Mouse (Mus musculus): ENCODE data around the gene Gdf7. TPM values are rescaled to one million over a fixed set of nuclear protein-coding genes. Genes with fewer than 3 reads are reported as not detected.

Gdf7 gene
- total RNA-seq, 2 experiments from 2014 or later: not detected

GRCm38 (mm10) chr12:8331489-8332173 lies 29.9 kb upstream of the Gdf7 start:
- ATAC-seq (replicated peaks; ENCODE audit: low FRiP score, low TSS enrichment, poor library complexity, severe bottlenecking): no peak

DNA sequence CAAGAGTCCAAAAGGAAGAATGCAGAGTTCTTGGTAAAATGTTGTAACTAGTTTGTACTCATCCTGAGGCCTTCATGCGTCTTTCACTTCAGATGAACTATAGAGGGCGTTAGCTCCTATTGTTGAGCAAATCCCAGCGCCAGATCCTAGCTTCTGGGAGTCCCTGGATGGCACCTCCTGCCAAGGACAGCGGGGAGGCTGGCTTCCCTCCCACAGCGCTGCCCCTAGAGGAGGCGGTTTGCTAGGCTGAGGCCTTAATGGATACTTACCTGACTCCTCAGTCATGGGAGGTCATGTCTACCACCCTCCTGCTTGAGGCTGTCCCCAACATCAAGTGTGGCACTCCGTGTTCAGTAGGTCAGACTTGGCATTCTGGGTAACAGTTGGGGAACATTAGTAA lies 27.5 kb upstream of the Gdf7 start:
- no peak for ATAC-seq (replicated peaks; ENCODE audit: low FRiP score, low TSS enrichment, poor library complexity, severe bottlenecking)

GRCm38 (mm10) chr12:8327675-8328053 lies 25.9 kb upstream of the Gdf7 start:
- no peak for ATAC-seq (replicated peaks; ENCODE audit: low FRiP score, low TSS enrichment, poor library complexity, severe bottlenecking)

- ATAC-seq (replicated peaks; ENCODE audit: low FRiP score, low TSS enrichment, poor library complexity, severe bottlenecking): peak; percentile 93
These were observed 25.3 kb upstream of the Gdf7 start for GRCm38 (mm10) chr12:8326825-8327674.

- no peak for ATAC-seq (replicated peaks; ENCODE audit: low FRiP score, low TSS enrichment, poor library complexity, severe bottlenecking)
These were observed 24.3 kb upstream of the Gdf7 start for GRCm38 (mm10) chr12:8325943-8326522.

DNA sequence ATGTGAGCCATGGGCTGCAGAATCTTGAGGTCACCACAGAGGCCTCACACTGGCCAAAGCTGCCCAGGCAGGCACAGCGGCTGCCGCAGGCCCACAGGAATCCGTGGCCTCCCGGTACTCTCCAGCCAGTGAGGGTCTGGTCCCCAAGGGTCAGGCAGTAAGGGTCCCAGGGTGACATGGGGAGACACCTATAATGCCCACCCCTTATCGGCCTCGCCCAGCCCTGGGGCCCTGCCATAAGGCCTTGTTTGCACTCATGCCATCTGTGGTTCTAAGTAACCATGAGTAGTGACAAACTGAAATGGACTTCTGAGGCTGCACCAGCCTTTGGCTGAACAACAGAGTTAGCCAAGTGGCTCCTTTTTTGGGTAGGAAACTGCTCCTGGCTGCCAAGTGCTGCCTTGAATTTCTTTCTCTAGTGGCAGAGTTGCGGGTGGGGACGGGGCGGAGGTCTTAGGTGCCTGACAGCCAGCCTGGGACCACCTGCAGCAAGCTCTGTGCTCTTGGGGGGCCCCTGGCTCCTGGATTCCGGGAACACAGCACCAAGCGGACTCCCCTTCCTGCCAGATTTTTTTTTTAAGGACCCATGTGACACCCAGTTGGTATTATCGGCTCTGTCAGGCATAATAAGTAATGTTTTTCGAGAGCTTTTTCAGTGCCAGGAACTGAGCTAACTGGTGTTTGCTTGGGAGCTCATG lies 23.6 kb upstream of the Gdf7 start:
- ATAC-seq (replicated peaks; ENCODE audit: low FRiP score, low TSS enrichment, poor library complexity, severe bottlenecking): no peak

- ATAC-seq (replicated peaks; ENCODE audit: low FRiP score, low TSS enrichment, poor library complexity, severe bottlenecking): no peak
These were observed 22.3 kb upstream of the Gdf7 start for GRCm38 (mm10) chr12:8324086-8324485.

DNA sequence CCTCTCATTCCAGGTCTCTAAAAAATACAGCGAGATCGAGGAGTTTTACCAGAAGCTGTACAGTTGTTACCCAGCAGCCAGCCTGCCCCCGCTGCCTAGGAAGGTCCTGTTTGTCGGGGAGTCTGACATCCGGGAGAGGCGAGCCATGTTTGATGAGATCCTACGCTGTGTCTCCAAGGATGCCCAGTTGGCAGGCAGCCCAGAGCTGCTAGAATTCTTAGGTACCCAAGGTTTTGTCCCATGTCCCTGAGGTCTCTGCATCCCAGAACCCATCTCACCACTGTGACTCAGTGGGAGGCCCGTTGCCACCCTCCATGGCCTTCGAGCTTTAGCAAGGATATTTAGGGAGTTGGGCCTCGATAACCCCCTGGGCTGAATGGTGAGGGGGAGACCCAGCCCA lies 19.8 kb upstream of the Gdf7 start:
- no peak for ATAC-seq (replicated peaks; ENCODE audit: low FRiP score, low TSS enrichment, poor library complexity, severe bottlenecking)

DNA sequence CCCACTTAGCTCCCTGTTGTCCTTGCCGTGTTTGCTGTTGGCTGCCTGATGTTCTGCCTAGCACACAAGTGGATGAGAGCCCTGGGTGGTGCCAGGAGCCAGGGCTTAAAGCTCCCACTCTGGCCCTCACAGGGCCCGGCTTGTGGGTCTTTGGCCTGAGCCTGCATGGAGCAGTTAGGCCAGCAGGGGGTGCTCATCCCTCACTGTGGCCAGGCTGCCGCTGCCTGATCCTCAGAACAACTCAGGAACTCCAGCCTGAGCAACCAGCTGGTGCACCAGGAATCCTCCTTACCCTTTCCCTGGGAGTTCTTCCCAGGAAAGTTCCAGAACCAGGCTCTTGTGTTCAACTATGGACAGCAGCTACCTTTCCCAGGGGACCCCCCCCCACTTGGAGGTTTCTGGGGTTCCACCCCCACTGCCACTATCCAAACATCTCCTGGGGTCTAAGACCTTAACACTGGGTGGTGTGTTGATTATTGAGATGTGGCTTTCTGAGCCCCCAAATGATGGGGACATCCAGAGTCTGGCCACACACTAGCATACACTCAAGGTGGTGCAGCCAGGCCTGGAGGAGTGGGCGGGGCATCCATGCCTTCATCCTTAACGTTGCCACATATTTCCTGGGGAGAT lies 18.4 kb upstream of the Gdf7 start:
- peak; percentile 91 for ATAC-seq (replicated peaks; ENCODE audit: low FRiP score, low TSS enrichment, poor library complexity, severe bottlenecking)

DNA sequence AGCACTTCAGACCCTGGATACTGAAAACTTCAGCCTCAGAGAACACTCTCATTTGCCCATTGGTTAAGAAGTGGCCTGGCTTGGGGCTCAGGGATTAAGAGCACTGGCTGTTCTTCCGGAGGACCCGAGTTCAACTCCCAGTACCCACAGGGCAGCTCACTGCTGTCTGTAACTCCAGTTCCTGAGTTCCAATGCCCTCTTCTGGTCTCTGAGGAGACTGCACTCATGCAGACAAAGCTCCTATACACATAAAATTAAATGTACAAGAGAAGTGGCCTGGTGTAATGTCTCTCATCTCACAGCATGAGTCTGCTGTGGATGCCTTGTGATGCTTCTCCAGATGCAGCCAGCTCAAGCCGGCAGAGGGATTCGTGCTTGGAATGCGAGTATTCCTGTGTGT lies 14.8 kb upstream of the Gdf7 start:
- ATAC-seq (replicated peaks; ENCODE audit: low FRiP score, low TSS enrichment, poor library complexity, severe bottlenecking): no peak

DNA sequence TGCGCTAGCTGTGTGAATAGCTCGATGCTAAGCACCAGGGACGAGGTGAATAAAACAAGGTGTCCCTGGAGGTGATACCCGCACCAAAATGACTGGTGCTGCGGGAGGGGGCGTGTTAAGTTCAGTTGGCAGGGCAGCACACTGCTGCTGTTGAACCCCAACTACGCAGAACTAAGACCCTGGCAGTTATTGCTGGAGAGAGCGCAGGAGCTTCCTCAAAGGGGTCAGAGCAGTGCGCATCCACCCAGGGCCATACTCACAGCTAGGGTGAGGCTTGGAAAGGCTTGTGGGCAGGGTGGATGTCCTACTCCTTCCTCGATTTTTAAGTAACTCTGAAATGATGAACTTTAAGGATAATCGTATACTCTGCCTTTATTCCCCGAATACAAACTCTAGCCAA lies 12.0 kb upstream of the Gdf7 start:
- ATAC-seq (replicated peaks; ENCODE audit: low FRiP score, low TSS enrichment, poor library complexity, severe bottlenecking): no peak; the same call in 1 of the 2 replicates

DNA sequence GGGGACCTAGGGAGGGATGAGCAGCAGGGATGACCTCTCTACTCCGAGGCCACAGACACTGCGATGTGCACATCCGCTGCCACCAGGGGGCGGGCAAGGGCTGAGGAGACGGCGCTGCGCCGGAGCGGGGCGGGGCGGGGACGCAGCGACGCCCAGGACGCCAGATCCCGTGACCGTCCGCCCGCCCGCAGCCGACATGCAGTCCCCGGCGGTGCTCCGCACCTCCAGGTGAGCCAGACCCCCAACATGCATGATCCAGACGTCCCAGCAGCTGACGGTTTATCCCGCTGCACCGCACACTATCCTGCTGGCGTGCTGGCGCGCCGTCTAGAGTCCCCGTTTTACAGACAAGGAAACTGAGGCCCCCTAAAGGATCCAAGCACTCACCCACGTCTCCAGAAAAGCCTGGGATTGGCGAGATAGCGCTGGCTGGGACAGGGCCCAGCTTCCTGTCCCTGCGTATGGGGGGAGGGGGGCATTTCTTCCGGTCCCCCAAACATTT lies 11.6 kb upstream of the Gdf7 start, which contains the start of gene Hs1bp3:
Gene Hs1bp3 (plus strand): TSS at position 163 of the 502 bp plus-strand sequence.
- peak; percentile 92 for ATAC-seq (replicated peaks; ENCODE audit: low FRiP score, low TSS enrichment, poor library complexity, severe bottlenecking)

DNA sequence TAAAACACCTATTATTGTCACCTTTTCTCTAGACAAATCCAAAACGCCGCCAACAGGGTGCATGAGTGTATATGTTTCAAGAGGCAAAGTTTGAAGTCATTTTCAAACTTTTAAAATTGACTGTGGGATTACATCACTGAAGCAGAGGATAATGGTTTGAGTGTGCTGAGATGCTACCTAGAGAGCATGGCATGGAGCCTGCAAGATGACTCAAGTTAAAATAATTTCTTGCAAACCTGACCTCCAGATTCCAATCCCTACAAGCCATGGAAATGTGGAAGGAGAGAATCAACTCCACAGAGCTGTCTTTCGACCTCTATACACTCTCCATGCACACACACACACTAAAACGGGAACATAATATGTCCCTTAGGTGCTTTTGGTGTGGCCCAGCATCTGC lies 10.5 kb upstream of the Gdf7 start:
- no peak for ATAC-seq (replicated peaks; ENCODE audit: low FRiP score, low TSS enrichment, poor library complexity, severe bottlenecking)

GRCm38 (mm10) chr12:8310992-8311391 lies 9.2 kb upstream of the Gdf7 start:
- ATAC-seq (replicated peaks; ENCODE audit: low FRiP score, low TSS enrichment, poor library complexity, severe bottlenecking): no peak

- peak; percentile 39; the same call in 1 of the 2 replicates for ATAC-seq (replicated peaks; ENCODE audit: low FRiP score, low TSS enrichment, poor library complexity, severe bottlenecking)
These were observed 5.2 kb upstream of the Gdf7 start for GRCm38 (mm10) chr12:8306910-8307309.

- peak; percentile 78 for ATAC-seq (replicated peaks; ENCODE audit: low FRiP score, low TSS enrichment, poor library complexity, severe bottlenecking)
These were observed 4.7 kb upstream of the Gdf7 start for GRCm38 (mm10) chr12:8306432-8306831.

DNA sequence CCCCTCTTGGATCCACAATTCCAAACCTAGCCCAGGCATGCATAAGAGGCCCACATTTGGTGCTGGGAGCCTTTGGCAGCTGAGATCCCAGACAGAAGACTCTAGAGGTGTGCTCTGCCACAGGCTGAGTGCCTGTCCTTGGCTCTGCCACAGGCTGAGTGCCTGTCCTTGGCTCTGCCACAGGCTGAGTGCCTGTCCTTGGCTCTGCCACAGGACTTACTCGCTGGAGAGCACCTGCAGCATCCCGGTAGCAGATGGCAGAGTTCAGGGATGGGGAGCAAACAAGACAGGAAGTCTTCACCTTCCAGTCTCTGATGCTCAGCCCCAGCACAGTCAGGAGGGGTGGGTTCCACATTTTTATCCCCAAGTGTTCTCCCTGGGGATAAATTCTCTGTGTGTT lies 3.5 kb upstream of the Gdf7 start:
- ATAC-seq (replicated peaks; ENCODE audit: low FRiP score, low TSS enrichment, poor library complexity, severe bottlenecking): no peak

DNA sequence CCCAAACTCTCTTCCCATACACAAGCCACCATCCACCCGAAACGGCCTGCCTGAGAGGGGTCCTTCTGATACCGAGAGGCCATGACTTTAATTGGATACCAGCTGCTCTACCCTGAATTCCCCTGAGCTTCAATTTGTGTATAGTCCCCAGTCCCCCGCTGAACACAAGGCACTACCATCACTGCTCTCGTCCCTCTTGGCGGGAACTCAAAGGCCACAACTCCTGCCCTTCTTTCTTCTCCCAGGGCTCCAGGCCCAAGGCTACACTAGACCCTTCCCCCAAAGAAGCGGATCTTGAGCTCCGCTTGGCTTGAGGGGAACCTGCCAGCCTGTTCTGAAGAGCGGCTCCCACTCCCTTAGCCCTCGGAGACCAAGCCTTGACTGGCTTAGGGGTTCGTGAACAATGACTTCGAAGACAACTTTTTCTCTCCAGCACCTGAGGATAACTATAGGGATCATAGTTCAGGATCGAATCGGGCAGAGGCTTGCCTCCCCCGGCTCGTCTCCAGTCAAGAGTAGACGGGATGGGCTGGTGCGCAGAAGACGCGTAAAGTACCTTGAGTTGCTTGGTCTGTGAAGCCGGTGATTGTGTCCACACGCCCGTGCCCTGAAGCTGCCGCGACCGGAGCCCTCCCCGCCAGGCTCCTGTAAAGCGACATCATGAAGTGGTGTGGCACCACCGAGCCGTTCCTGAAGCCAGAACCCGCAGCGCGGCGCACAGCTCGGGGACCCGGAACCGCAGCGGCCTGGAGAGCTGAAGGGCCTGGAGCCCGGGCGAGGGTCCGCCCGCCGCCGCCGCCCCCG lies 541 bp downstream of the Gdf7 start:
- no peak for ATAC-seq (replicated peaks; ENCODE audit: low FRiP score, low TSS enrichment, poor library complexity, severe bottlenecking)

DNA sequence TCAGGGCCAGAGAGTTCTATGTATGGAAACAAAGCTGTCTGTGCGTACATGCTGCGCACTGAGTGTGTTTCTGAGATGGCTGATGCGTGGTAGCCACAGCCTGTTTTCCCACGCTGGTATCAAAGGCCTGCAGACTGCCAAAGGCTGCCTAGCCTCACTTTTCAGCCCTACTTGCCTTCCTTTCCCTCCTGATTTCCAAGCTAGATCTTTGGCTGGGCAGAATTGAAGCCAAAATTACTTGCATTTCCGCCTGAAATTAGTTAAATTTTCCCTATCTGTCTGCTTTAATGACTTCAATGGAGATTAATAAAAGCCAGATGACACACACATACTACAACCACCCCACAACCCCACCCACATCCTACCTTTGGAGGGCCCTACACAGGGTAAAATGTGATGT lies 1.2 kb downstream of the Gdf7 start:
- ATAC-seq (replicated peaks; ENCODE audit: low FRiP score, low TSS enrichment, poor library complexity, severe bottlenecking): no peak
